Comparison of ENCODE assay signal across 24 mouse cellular contexts in the genomic region with DNA sequence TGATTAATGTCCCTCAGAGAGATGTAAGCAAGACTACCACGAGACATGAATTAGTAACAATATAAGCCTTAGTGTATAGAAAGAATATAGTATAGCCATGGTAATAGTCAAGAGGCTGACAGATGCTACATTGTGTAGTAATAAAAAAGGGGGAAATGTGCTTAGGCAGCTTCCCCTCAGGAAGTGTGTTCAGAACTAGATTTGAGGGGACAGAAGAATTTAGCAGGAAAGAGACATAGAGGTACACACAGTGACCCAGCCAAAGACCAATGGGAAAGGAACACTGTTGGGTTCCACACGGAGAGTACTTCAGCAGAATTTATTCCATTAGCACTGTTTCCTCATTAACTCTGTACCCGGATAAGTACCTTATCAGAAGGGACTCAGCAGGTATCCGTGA.
A peak's percentile ranks its signal among the peaks of the same experiment; 100 is the strongest.
DNase-seq lines count a peak whose midpoint lies in the region; ATAC-seq lines count a peak whose summit lies in the region.
"Had no signal": no experiment of that assay in that cellular context is flagged by ENCODE, and none has a peak within 500 bp of the region (broad histone marks: within the 10 kb centered on the region; RNA-seq: fewer than 3 reads in every experiment).

No protein-coding gene starts in this region.

- no peaks in the 10 kb centered on the region for H3K9me3 ChIP-seq in megakaryocyte, embryonic 14.5 days
- H3K9me3 ChIP-seq in limb, embryonic 10.5 days (replicated peaks): no peaks in the 10 kb centered on the region
- H3K9me3 ChIP-seq: embryonic facial prominence, embryonic 12.5 days; embryonic facial prominence, embryonic 15.5 days; forebrain, embryonic 10.5 days; forebrain, embryonic 12.5 days had no signal

- peaks cover 35% of the 10 kb centered on the region for H3K4me1 ChIP-seq in megakaryocyte, embryonic 14.5 days
- H3K4me1 ChIP-seq in limb, embryonic 10.5 days: peaks cover 32% of the 10 kb centered on the region

- DNase-seq in limb, embryonic 10.5 days (ENCODE audit: low spot score): no peak
- no peak for DNase-seq in thymus, postnatal 14 days
- no peak for DNase-seq in left cerebral cortex, adult 11 months (ENCODE audit: low spot score)
- DNase-seq in adrenal gland, postnatal 14 days: no peak
- DNase-seq: adrenal gland, adult 2 months; adrenal gland, postnatal 10 days; adrenal gland, postnatal 36 days; cerebellum, adult 11 months; cerebellum, adult 18-20 months; cerebellum, adult 8-10 months; cerebellum, adult 9-11 months; cerebellum, postnatal 14 days; embryo, embryonic 11 days had no signal

- no peaks in the 10 kb centered on the region for H3K36me3 ChIP-seq in megakaryocyte, embryonic 14.5 days (replicated peaks; ENCODE audit: low read length)
- no peaks in the 10 kb centered on the region for H3K36me3 ChIP-seq in limb, embryonic 10.5 days
- H3K36me3 ChIP-seq: embryonic facial prominence, embryonic 12.5 days; embryonic facial prominence, embryonic 15.5 days; forebrain, embryonic 10.5 days; forebrain, embryonic 12.5 days had no signal

- 77% methylated on average over 4 of the region's 4 CpGs for WGBS in limb, embryonic 10.5 days

- H3K27me3 ChIP-seq in megakaryocyte, embryonic 14.5 days (replicated peaks): no peaks in the 10 kb centered on the region
- no peaks in the 10 kb centered on the region for H3K27me3 ChIP-seq in limb, embryonic 10.5 days (ENCODE audit: low read depth, poor library complexity, severe bottlenecking)
- H3K27me3 ChIP-seq: embryonic facial prominence, embryonic 12.5 days; embryonic facial prominence, embryonic 15.5 days; forebrain, embryonic 12.5 days had no signal

- ATAC-seq in megakaryocyte, adult 5-6 weeks (ENCODE audit: poor library complexity, severe bottlenecking): no peak
- peak; percentile 63 for ATAC-seq in common myeloid progenitor, adult 5-6 weeks (replicated peaks; ENCODE audit: low read depth, poor library complexity, severe bottlenecking)
- ATAC-seq in megakaryocyte progenitor cell, adult 5-6 weeks (replicated peaks; ENCODE audit: poor library complexity): peak; percentile 31; the same call in 1 of the 2 replicates
- ATAC-seq: forebrain, embryonic 14.5 days; forebrain, embryonic 16.5 days had no signal

- peak overlapping the region; percentile 61; the same call in 1 of the 2 replicates for H3K27ac ChIP-seq in limb, embryonic 10.5 days
- H3K27ac ChIP-seq: embryonic facial prominence, embryonic 15.5 days; forebrain, embryonic 10.5 days; forebrain, embryonic 12.5 days had no signal

- peak overlapping the region; percentile 29 for H3K4me3 ChIP-seq in megakaryocyte, embryonic 14.5 days (replicated peaks)
- no peak overlapping the region for H3K4me3 ChIP-seq in limb, embryonic 10.5 days
- H3K4me3 ChIP-seq: embryonic facial prominence, embryonic 12.5 days; embryonic facial prominence, embryonic 15.5 days; erythroblast, embryonic 14.5 days; forebrain, embryonic 10.5 days; forebrain, embryonic 12.5 days had no signal
